Mouse (Mus musculus) cerebellum, postnatal 14 days (tissue): ENCODE data around the gene Unkl.

Experiments used
- DNase-seq, 2 experiments: peaks; one replicate each; pipeline ENCODE4 v3.0.0; 2021; ENCODE audit warnings: mixed read lengths in 2 of 2

The Unkl gene

DNA sequence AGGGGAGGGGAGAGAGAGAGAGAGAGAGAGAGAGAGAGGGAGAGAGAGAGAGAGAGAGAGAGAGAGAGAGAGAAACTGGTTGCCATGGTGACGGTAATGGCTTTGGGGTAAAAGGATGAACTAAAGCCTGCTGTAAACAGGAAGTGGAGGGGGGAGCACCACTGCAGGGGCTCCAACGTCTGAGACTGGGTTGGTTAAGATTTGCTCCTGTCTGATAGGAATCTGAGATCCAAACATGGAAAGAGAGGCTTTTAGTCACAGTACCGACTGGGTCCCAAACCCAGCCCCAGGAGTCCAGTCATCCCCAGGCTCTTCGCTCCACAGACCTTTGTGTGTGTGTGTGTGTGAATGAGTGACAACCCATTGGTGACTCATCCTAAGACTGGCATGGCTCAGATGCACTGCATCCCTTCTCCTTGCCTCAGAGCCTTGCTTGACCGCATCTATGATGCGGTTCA lies 69.6 kb downstream of the Unkl start:
- no peak for DNase-seq

DNA sequence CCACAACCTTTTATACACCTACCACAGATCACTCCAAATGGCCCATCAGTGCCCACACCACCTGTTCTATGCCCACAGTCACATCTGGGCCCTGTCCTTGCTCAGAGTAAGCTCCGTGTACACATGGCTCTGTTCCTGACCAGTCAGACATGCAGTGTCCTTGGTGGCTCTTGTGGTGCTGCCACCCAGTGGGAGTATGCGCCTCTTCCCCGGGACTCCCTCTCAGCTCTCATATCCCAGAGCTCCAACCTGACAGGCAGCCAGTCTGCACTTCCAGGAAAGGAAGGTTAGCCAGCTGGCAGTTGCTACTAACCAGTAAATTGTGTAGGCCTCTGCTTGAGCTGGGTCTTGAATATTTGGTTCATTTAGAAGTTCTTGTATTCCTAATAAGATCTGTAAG lies 76.3 kb downstream of the Unkl start:
- DNase-seq: peak in 1 of 2 experiments; percentile 39

DNA sequence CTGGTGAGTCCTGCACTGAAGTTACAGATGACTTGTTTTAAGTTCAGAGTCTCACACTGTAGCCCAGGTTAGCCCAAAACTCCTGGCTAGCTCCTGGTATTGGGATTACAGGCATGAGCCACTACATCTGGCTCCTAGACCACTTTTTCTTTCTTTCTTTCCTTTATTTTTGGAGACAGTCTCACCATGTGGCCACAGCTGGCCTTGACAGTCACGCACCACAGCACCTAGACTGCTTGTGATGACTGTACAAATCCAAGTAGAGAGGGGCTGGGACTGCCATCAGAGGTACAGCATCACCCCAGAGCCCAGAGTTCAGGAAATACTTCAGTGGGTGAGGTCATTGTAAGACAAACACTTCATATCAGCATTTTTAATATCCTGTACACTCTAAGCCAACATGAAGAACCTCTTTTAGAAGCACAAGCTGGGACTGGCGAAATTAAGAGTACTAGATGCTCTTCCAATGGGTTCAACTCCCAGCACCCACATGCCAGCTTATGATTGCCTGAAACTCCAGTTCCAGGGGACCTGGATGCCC lies 82.7 kb downstream of the Unkl start:
- DNase-seq: no peak

DNA sequence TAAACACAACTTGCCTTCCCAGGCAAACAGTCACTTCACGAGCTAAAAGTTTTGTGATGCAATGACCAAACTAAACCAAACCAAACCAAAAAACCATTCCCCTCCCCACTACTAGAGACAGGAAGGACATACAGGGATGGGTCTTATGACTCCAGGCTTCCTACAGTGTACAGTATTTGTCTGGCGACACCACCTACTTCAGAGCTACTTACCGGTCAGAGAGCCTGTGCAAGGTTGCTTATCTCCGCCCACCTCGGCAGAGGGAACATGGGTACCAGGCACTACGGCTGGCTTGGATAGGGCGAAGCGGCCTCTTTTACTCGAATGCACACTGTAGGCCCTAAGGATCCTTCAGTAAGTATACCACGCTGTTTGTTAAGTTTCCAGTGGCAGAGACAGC lies 84.1 kb downstream of the Unkl start:
- DNase-seq: peak in 1 of 2 experiments; percentile 24

DNA sequence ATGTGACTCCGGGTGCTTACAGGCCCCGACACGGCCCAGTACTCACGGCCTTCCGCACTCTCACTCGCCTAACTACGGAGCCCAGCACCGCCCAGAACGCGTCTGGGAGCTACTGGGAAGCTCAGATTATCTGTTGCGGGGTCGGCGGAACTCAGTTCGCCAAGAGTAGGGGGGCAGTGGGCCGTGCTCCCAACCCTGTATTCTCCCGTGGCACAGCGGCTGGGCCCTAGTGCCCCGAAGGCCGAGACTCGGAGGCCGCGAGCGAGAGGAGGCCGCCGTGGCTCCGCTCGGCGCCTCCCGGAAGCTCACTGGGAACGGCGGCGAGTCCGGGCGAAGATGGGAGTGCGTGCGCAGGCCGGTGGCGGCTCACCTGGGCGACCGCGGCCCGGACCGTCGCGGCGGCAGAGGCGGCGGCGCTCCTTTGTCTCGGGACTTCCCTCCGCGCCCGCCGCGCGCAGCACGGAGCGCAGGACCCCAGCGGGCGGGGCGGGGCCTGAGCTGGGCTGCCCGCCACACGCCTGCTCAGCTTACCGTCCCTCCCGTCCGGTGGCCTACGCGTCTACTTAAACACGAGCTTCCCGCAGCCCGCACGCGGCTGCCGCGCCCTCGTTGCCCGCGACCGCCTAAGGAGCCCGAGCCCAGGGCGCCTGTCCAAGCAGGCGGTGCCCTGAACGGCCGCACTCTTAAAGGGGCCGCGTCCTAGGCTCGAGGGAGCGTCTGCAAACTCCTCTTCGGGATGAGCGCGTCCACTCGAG lies 84.9 kb downstream of the Unkl start:
- peak; percentile 88 to 94 for DNase-seq

DNA sequence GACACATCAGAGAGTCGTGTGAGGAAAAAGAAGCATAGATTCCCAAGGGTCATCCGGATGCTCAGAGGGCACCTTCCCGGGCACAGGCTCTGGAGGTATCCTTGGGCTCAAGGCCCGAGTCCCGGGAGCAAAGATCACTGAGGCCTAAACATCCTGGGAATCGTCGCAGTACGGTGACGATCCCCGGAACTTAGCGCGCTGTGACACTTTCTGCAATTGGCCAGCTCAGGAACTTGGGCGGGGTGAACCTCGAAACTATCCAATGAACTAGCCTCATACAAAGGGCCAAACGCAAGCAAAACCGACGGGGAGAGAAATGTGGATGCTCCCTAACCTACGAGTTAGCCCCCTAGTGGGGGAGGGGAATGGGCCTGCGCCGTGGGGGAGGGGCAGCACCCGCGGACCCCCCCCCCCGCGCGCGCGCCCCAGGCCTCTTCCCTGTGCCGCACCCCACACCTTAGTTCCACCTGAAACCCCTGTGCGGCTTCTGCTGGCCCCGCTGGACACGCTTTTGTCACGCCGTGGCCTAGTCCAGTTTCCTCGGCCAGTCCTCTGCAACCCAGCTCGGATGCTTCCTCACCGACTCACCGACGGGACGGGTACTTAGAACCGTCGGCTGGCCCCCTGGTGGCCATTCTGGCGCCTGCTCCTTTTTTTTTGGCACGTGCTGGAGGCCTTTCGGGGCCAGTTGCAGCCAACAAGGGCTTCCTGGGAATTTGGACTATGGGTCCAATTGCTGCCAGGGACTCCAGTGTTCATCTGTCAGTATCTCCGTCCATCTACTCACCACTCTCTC lies 85.7 kb downstream of the Unkl start:
- peak; percentile 95 to 99 for DNase-seq

DNA sequence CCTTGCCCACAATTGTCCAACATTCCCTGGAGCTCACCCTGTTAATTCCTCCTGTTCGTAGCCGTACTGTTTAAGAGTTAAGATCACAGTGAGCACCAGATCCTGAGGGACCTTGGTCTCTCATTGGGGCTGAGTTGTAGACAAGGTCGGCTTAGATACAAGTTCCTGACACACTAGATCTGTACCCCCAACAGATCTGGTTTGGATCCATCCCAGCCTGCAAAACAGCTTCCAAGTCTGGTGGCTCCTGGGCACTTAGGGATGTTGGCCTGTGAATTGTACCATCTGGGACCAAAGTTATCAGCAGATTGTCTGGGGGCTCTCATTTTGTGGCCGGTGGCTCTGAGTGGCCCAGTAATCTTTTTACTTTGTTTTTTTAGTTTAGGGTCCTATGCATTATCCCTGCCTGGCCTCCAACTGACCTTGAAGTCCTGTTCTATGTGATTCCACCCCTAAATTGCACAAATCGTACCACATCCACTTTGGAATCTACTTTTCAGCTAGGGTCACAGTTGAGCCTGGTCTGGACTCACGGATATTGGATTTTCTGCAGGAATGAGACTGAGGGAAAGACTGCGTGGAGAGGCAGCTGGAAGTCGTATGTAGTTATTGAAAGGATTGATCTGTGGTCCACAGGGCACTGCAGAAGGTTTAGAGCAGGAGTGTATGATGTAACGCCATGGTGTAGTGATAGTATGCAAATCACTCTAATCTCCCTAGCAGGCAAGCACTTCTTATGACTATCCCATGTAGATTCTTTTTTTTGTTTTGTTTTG lies 86.6 kb downstream of the Unkl start, which contains the start of gene Ube2i:
Gene Ube2i (minus strand): TSS at position 52 of the 776 bp plus-strand sequence.
- DNase-seq: peak; percentile 67 to 74

DNA sequence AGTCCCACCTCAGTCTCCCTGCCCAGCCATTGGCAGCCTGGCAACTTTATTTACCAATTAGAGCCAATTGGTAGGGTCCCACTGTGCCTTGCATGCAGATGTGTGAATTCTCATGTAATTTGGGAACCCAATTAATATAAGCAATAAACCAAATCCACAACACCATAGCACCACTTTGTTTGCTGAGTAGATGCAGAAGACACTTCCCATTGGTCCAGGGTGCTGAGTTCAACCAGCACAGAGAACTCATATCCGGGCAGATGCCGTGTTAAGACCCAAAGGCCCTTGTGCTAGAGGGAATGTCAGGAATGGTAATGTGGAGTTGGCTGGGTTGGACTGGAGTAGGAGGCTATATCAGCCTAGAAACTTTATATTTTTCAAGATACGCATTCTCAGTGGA lies 87.6 kb downstream of the Unkl start:
- DNase-seq: no peak

DNA sequence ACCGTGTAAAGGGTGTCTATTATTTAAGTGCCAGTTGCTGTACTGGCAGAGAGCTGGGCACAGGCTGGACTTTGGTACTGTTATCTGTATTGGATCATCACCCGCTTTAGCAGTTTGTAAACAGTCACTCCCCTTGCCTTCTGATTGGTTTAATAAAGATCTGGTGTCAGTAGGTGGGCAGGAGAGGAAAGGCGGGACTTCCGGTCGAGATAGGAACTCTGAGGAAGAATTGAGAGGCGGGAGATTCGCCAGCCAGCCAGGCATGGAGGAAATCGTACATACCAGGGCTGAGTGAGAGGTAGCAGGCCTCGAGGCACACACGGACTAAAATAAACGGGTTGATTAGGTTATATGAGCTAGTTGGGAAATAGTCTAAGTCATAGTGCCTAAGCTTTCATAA lies 93.9 kb downstream of the Unkl start:
- peak; percentile 33 to 52 for DNase-seq
